Mouse (Mus musculus) megakaryocyte, embryonic 14.5 days (primary cell): Measurements from ENCODE around the gene Kcnt2. TPM values are rescaled to one million over a fixed set of nuclear protein-coding genes. Genes with fewer than 3 reads are reported as not detected.

Source experiments
- H3K27me3 ChIP-seq: replicated peaks from 2 replicates; pipeline ENCODE3; 2012; ENCODE audit warnings: inconsistent platforms
- H3K36me3 ChIP-seq: replicated peaks from 2 replicates; pipeline ENCODE3; 2012; ENCODE audit warnings: low read length, inconsistent platforms, mixed read lengths
- H3K4me1 ChIP-seq: 2 replicates; pipeline ENCODE4 v1.6.1; 2012; ENCODE audit warnings: inconsistent platforms
- H3K4me3 ChIP-seq: replicated peaks from 2 replicates; pipeline ENCODE3; 2012; ENCODE audit warnings: moderate library complexity, mild to moderate bottlenecking, inconsistent platforms
- H3K9me3 ChIP-seq: 2 replicates; pipeline ENCODE4 v1.6.1; 2012; ENCODE audit warnings: inconsistent platforms
- FLI1 ChIP-seq: IDR thresholded peaks from 2 replicates; pipeline ENCODE4 v1.6.1; 2012; ENCODE audit warnings: low read length, inconsistent platforms, mixed read lengths
- GATA1 ChIP-seq: IDR thresholded peaks from 3 replicates; pipeline ENCODE4 v1.6.1; 2012; ENCODE audit warnings: mixed read lengths, low read length, inconsistent platforms, borderline replicate concordance
- polyA plus RNA-seq: library from polyadenylated mRNA; stranded (reverse); fragments of >175 nt; gene quantifications from 2 replicates; pipeline ENCODE4 v1.2.3, GENCODE M21; 2012; ENCODE audit warnings: low replicate concordance; ENCODE audit not compliant: insufficient read depth

Kcnt2 gene
- polyA plus RNA-seq, 1 experiment = not detected

DNA sequence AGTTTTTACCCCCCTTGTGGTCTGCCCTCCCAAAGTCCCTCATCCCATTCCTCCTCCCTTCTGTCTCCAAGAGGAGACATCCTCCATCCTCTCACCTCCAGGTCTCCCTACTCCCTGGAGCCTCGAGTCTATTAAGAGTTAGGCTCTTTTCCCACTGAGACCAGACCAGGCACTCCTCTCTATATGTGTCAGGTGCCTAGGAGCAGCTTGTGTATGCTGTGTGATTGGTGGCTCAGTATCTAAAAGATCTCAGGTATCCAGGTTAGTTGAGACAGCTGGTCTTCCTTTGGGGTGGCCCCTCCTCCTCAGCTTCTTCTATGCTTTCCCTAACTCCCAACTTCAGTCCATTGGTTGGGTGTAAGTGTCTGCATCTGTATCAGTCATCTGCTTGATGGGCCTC is 186.1 kb downstream of the Kcnt2 start:
- Histone ChIP-seq H3K27me3 (no peaks in the 10 kb centered on the region), H3K4me3 (no peak overlapping the region), H3K4me1 (no peaks in the 10 kb centered on the region), H3K9me3 (0 out of 2 replicates have a peak, but pooled peaks cover 3% of the 10 kb centered on the region), H3K36me3 (no peaks in the 10 kb centered on the region)
- TF ChIP-seq GATA1 (no peak), FLI1 (no peak)

DNA sequence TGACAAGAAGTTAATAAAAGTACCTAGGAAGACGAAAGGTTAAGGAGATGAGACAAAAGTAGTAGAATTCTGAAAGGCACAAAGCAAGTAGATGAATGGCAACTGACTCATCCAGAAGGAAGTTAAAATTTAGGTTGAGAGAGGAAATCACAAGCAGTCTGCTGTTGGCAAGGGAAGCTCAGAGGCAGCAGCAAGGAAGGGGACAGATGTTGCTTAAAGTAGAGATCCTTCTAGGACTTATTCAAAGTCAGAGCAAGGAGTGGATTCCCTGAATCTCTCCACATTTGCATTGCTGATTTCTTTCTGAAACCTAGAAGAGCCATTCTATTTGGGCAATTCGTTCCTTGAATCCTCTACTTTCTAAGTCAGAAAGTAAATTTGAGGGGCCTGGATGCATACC is 188.8 kb downstream of the Kcnt2 start:
- Histone ChIP-seq H3K4me1 (no peaks in the 10 kb centered on the region), H3K9me3 (0 out of 2 replicates have a peak, but pooled peaks cover 3% of the 10 kb centered on the region), H3K36me3 (no peaks in the 10 kb centered on the region), H3K27me3 (no peaks in the 10 kb centered on the region), H3K4me3 (no peak overlapping the region)
- no peak for TF ChIP-seq GATA1
- TF ChIP-seq FLI1 = no peak

DNA sequence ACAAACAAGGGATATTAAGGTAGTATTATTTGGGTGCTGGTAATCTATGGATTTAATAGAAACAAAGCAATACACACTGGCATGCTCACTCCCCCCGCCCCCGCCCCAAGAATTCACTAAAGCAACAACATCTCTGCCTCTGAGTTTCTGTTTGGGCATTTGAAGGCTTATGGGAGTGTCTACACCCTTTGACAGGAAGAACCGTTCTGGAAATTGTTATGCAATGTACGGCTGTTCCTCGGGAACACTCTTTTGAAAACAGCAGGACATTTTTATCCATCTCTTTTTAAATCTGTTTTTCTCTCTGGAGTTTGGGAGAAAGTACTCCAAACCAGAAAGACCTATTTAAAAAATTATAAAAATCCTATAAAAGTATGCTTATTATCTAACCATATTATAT is 192.2 kb downstream of the Kcnt2 start:
- Histone ChIP-seq H3K36me3 (no peaks in the 10 kb centered on the region), H3K4me3 (no peak overlapping the region), H3K4me1 (no peaks in the 10 kb centered on the region), H3K27me3 (no peaks in the 10 kb centered on the region), H3K9me3 (0 out of 2 replicates have a peak, but pooled peaks cover 4% of the 10 kb centered on the region)
- no peak for TF ChIP-seq GATA1
- no peak for TF ChIP-seq FLI1

DNA sequence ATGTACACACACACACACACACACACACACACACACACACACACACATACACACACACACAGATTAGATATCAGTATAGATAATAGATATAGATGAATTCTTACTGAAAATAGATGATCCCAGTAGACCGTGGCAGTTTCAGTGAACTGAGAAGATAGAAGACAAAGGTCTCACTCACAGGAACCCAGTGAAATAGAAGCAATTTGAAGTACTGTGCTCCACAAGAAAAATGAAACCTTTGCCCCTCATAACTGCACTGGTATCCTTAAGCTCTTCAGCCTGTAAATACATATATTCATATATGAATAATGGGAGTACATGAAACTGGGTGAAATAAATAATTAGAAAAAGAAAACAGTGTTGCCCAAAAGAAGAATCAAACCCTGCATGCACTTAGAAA is 197.9 kb downstream of the Kcnt2 start:
- Histone ChIP-seq H3K4me3 (no peak overlapping the region), H3K36me3 (no peaks in the 10 kb centered on the region)

DNA sequence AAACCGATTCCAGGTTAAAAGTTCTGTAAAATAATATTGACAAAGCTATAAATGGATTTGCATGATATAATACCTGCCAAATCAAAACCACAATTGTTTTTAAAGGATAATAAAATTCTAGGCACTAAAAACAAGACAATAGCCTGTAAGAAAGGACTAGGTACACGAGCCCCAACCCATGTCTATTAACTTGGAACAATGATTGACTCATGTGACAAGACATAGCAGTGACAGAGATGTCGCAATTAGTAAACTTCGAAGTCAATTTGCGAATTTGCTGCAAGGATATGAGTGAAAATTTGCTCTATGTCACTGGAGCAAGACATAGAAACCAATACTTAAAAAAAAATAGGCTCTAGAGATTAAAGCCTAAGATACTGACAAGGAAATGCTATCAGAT is 198.4 kb downstream of the Kcnt2 start:
- Histone ChIP-seq H3K4me1 (no peaks in the 10 kb centered on the region), H3K4me3 (no peak overlapping the region), H3K9me3 (0 out of 2 replicates have a peak, but pooled peaks cover 4% of the 10 kb centered on the region), H3K36me3 (no peaks in the 10 kb centered on the region), H3K27me3 (no peaks in the 10 kb centered on the region)
- no peak for TF ChIP-seq GATA1

More for the DNA sequence above, 197.9 kb downstream of the Kcnt2 start:
- TF ChIP-seq GATA1 = no peak
- Histone ChIP-seq H3K9me3 (0 out of 2 replicates have a peak, but pooled peaks cover 4% of the 10 kb centered on the region), H3K27me3 (no peaks in the 10 kb centered on the region), H3K4me1 (no peaks in the 10 kb centered on the region)

DNA sequence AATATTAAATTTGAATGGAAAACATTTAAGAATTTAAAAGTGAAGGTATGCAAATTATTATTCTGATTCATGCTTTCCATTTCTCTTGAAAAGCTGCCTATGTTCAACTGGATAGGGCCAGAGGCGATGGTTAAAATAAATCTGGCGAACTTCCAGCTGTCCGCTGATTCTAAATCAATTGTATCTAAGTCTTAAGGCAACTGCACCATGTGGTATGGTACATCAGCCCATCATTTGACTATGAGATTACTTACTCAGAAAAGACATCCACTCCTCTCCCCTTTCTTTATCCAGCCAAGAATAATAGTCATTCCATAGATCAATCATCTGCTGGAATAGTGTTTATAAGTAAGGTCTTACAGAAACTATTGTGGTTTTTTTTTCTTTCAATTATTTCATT is 205.5 kb downstream of the Kcnt2 start:
- Histone ChIP-seq H3K9me3 (no peaks in the 10 kb centered on the region), H3K36me3 (no peaks in the 10 kb centered on the region), H3K27me3 (no peaks in the 10 kb centered on the region), H3K4me1 (no peaks in the 10 kb centered on the region), H3K4me3 (no peak overlapping the region)
- TF ChIP-seq FLI1 = no peak
- no peak for TF ChIP-seq GATA1

DNA sequence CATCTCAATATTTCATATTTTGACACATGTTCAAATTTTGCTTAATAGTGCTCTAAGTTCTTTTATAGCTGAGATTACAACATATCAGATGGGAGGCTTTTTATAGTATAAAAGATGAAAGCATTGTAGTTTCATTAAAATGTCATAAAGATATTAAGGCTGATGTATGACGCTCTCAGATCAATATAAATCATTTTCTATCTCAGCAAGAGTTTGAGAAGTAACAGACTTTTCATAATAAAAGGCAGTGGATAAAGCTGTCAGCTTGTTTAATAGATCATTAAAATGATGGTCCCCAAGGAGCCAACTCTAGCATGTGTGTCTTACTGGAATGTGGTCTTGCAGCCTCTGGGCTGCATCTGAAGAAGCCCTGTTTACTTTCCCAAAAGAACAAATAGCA is 206.0 kb downstream of the Kcnt2 start:
- H3K4me1 ChIP-seq = no peaks in the 10 kb centered on the region
- TF ChIP-seq GATA1 (no peak), FLI1 (no peak)
- no peak overlapping the region for H3K4me3 ChIP-seq
- H3K36me3 ChIP-seq = no peaks in the 10 kb centered on the region
- H3K27me3 ChIP-seq = no peaks in the 10 kb centered on the region
- H3K9me3 ChIP-seq = no peaks in the 10 kb centered on the region

DNA sequence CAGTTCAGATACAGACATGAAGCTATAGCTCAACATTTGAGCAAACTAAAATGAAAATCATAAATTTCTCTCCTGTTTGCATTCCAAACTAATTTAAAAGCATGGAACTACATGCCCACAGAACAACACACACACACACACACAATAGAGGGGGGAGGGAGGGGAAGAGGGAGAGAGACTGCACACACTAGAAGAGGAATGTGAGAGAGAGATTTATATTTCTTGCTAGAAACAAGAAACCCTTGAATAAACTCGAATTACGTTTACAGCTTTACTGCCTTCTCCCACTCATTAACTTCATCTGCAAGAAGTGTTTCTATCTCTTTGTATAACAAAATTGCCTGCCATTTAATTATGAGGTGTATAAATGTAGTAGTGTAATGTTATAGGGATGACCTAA is 209.9 kb downstream of the Kcnt2 start:
- TF ChIP-seq FLI1 = no peak
- TF ChIP-seq GATA1 = no peak
- H3K36me3 ChIP-seq = no peaks in the 10 kb centered on the region
- H3K27me3 ChIP-seq = no peaks in the 10 kb centered on the region
- H3K4me1 ChIP-seq = no peaks in the 10 kb centered on the region
- H3K4me3 ChIP-seq = no peak overlapping the region
- no peaks in the 10 kb centered on the region for H3K9me3 ChIP-seq

DNA sequence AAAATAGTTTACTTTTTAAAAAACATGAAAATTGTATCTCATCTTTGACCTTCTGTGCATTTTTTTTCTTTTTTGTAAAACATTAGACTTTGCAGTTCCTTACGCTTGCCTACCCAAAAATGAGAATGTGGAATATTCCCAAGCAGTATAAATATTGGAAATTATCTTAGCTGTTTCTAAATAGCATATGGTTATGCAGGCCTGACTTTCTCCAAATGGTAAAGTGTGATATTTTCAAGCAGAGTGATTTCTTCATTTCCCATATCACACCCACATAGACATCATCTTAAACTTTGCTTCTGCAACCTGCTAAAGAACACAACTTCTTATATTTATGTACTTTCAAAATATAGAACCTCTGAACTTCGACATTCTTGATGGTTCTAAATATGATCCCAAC is 210.9 kb downstream of the Kcnt2 start:
- Histone ChIP-seq H3K27me3 (no peaks in the 10 kb centered on the region), H3K36me3 (no peaks in the 10 kb centered on the region), H3K9me3 (no peaks in the 10 kb centered on the region), H3K4me3 (no peak overlapping the region), H3K4me1 (no peaks in the 10 kb centered on the region)
- TF ChIP-seq FLI1 (no peak), GATA1 (no peak)

DNA sequence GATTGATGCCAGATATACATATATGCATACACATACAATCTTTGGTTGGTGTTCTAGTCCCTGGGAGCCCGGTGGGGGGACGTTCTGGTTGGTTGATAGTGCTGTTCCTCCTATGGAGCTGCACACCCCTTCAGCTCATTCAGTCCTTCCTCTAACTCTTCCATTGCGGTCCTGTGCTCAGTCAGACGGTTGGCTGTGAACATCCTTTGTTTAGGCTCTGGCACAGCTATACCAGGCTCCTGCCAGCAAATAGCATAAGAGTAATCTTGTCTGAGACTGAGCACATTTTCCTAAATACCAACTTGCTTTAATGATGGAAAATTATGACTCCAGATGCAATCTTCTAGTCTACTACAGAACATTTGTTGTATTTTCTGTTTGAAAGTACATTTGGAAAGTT is 222.4 kb downstream of the Kcnt2 start:
- Histone ChIP-seq H3K27me3 (no peaks in the 10 kb centered on the region), H3K4me3 (no peak overlapping the region), H3K9me3 (0 out of 2 replicates have a peak, but pooled peaks cover 2% of the 10 kb centered on the region), H3K4me1 (no peaks in the 10 kb centered on the region), H3K36me3 (no peaks in the 10 kb centered on the region)
- TF ChIP-seq GATA1 (no peak), FLI1 (no peak)

DNA sequence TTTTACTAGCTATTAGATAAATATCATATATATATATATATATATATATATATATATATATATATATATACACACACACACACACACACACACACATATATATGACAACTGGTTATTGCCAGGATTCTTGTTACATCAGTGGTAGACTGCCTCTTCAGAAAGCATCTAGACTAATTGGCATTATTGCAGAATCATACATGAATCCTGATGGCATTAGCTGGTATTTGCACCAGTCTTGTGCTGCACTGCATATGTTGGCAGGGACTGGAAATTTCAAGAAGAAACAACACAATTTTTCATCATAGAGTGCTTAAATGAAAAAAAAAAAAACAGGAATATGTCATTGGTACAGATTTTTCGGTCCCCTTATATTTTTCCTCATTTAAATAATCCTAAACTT is 223.6 kb downstream of the Kcnt2 start:
- H3K4me1 ChIP-seq = no peaks in the 10 kb centered on the region
- no peaks in the 10 kb centered on the region for H3K36me3 ChIP-seq
- no peak overlapping the region for H3K4me3 ChIP-seq
- no peaks in the 10 kb centered on the region for H3K27me3 ChIP-seq
- H3K9me3 ChIP-seq = 0 out of 2 replicates have a peak, but pooled peaks cover 2% of the 10 kb centered on the region
- TF ChIP-seq FLI1 = no peak

DNA sequence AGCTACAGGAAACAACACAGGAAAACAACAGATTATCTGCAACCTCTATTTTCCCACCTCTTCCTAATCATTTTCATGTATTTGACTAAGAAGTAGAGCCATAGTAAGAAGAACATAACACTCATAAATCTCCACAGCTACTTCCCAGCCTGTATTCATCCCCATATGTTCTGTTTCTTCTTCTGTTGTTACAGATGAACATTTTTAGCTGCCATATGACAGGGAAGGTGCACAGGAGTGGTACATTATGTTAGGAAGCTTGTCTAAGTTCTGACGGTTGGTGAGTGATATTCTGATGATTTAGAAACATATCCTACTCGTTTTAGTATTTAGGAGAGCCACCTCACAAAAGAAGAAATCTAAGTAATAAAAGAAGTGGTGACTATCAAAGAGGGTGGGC is 231.0 kb downstream of the Kcnt2 start:
- TF ChIP-seq GATA1 (no peak), FLI1 (no peak)
- H3K36me3 ChIP-seq = no peaks in the 10 kb centered on the region

More for the DNA sequence above, 231.0 kb downstream of the Kcnt2 start:
- Histone ChIP-seq H3K4me3 (no peak overlapping the region), H3K4me1 (no peaks in the 10 kb centered on the region), H3K27me3 (no peaks in the 10 kb centered on the region), H3K9me3 (no peaks in the 10 kb centered on the region)
